Mouse (Mus musculus): ENCODE measurements around the gene Mup17.
"Not testable (repeated sequence)": the region's sequence is repeated elsewhere in the genome, so short reads cannot be mapped to it uniquely, and the experiment has no call there.

Mup17 gene

DNA sequence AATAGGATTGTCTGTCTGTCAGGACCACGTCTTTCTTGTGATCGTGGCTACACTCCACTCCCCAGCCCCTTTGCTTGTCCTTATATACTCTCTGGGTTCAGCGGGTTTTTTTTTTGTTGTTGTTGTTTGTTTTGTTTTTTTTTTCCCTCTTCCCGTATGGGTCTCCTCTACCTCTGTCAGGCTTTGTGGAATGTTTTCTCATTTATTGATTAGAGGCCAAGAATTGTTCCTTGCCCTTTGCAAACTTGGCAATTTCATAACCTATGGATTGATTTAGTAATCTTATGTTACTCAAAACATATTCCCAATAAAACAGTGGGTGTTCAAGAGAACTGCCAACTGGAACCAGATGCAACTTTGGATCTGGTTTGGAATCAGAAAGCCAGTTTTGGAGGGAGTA lies at the start of gene Mup17:
TSS of gene Mup17 (minus strand) at position 101 of the 400 bp plus-strand sequence.
- not testable (repeated sequence) for DNase-seq (ENCODE audit: low spot score in 2 of 2)

DNA sequence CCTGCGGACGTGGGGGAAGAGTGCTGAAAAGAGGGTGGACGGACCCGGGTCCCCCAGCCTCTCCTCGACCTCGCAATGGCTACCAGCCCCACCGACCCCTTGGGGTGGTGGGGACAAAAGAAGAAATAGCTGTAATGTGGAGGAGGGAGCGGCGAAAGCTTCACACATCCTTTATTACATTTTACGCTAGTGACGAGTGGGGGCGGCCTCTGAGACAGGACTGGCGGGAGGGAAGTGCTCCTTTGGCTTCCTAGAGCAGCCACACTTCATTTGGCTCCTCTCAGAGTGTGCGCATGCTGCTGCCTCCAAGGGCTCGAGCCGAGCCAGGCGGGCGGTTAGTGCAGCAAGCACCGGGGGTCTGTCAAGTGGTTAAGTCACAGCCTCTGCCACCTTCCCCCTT lies 24.1 kb downstream of the Mup17 start:
- not testable (repeated sequence) for DNase-seq (ENCODE audit: low spot score in 2 of 2)

DNA sequence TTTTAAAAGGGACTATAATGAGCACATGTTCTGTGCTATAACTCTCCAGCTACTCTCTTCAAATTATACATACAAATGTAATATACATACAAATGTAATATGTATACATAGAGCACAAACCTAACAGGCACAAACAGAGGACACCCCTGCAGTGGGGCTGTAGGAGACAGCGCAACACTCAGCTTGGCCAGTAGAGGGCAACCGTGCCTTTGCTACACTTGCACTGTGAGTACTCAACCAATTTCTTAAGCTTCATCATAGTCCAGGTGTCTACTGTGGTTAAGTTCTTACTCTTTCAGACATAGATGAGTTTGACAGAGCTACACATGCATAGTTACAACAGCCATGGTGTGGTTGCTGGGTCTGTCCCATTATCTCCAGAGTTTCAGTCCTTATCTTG lies 39.8 kb downstream of the Mup17 start:
- DNase-seq (ENCODE audit: low spot score in 2 of 2), result not testable (repeated sequence)

Data from spleen, postnatal 36 days (tissue).